Mouse (Mus musculus) lung, postnatal 14 days (tissue): ENCODE data around the gene Ly6g6d.
A peak's percentile ranks its signal among the peaks of the same experiment; 100 is the strongest.
"Not testable (repeated sequence)": the region's sequence is repeated elsewhere in the genome, so short reads cannot be mapped to it uniquely, and the experiment has no call there.

Experiments
- DNase-seq: peaks from one replicate; pipeline ENCODE4 v3.0.0; 2021

Ly6g6d gene

GRCm38 (mm10) chr17:35047688-35048087 is 30.2 kb downstream of the Ly6g6d start:
- DNase-seq: no peak

- peak; percentile 98 for DNase-seq
Observed at GRCm38 (mm10) chr17:35046681-35047455, 31.0 kb downstream of the Ly6g6d start, which contains the start of gene Msh5. TSS of gene Msh5 (minus strand) at chr17:35046745.

- DNase-seq: no peak
Observed at GRCm38 (mm10) chr17:35045807-35046680, 31.8 kb downstream of the Ly6g6d start.

- no peak for DNase-seq
Observed at GRCm38 (mm10) chr17:35044904-35045806, 32.7 kb downstream of the Ly6g6d start.

- no peak for DNase-seq
Observed at GRCm38 (mm10) chr17:35043794-35044193, 34.1 kb downstream of the Ly6g6d start.

GRCm38 (mm10) chr17:35039121-35039873 is 38.6 kb downstream of the Ly6g6d start:
- no peak for DNase-seq

GRCm38 (mm10) chr17:35034896-35035295 is 43.0 kb downstream of the Ly6g6d start:
- no peak for DNase-seq

GRCm38 (mm10) chr17:35033703-35034102 is 44.2 kb downstream of the Ly6g6d start:
- DNase-seq: not testable (repeated sequence)

GRCm38 (mm10) chr17:35032323-35032870 is 45.5 kb downstream of the Ly6g6d start:
- DNase-seq: no peak

- DNase-seq: no peak
Observed at GRCm38 (mm10) chr17:35031880-35032279, 46.0 kb downstream of the Ly6g6d start.

- no peak for DNase-seq
Observed at GRCm38 (mm10) chr17:35031272-35031671, 46.6 kb downstream of the Ly6g6d start.

- DNase-seq: peak; percentile 36
Observed at GRCm38 (mm10) chr17:35029691-35030532, 48.0 kb downstream of the Ly6g6d start.

- no peak for DNase-seq
Observed at GRCm38 (mm10) chr17:35028315-35028714, 49.5 kb downstream of the Ly6g6d start.

GRCm38 (mm10) chr17:35027277-35028068 is 50.4 kb downstream of the Ly6g6d start, which contains the start of gene Sapcd1:
TSS of gene Sapcd1 (minus strand) at chr17:35028016.
- no peak for DNase-seq

GRCm38 (mm10) chr17:35026206-35026605 is 51.7 kb downstream of the Ly6g6d start:
- no peak for DNase-seq

- no peak for DNase-seq
Observed at GRCm38 (mm10) chr17:35024691-35025488, 53.0 kb downstream of the Ly6g6d start.

GRCm38 (mm10) chr17:35024261-35024660 is 53.6 kb downstream of the Ly6g6d start:
- no peak for DNase-seq

GRCm38 (mm10) chr17:35023756-35024155 is 54.1 kb downstream of the Ly6g6d start:
- DNase-seq: no peak

- no peak for DNase-seq
Observed at GRCm38 (mm10) chr17:35023221-35023620, 54.6 kb downstream of the Ly6g6d start.
